9 mouse cellular contexts compared by ENCODE assay signal in the genomic region with DNA sequence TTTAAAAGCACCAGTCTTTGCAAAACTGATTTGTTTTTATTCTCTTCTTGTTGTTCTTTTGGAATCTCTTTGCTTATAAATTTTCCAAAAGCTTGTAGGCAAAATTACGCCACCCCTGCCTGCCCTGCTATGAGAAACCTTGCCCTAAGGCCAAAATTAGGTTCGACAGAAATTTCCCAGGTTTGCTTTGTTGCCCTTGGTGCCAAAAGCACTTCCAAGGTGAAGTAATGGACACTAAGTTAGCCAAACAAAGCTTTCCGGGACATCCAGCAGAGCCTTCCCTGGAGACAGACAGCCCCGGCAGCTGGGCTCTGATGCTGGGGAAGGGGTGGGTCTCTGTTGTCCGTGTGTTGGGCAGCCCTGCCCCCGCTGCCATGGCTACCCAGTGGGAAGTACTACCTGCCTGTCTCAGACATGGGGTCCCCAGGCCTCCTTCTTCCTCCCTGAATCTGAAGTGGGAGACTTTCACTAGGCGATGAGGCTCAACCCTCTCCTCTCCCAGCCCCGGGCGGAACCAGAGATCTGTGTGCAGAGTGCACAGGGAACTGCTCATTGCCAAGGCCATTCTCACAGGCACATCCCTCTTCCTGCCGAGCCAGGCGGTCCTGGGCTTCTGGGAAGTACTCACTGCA. TPM values are rescaled to one million over a fixed set of nuclear protein-coding genes. Genes with fewer than 3 reads are reported as not detected.
DNase-seq lines count a peak whose midpoint lies in the region; ATAC-seq lines count a peak whose summit lies in the region.
"Had no signal": no experiment of that assay in that cellular context is flagged by ENCODE, and none has a peak within 500 bp of the region (broad histone marks: within the 10 kb centered on the region; RNA-seq: fewer than 3 reads in every experiment).

No protein-coding gene starts in this region.

- DNase-seq in ovary, adult 18-20 months (ENCODE audit: low spot score), result peak; percentile 48
- DNase-seq in ovary, postnatal 14 days (ENCODE audit: low spot score), result no peak
- peak; percentile 43 for DNase-seq in gastrocnemius, postnatal 10 days
- DNase-seq in kidney, adult 18-20 months, result peak; percentile 54
- DNase-seq in lung, postnatal 4 days, result peak; percentile 48 to 67
- no peak for DNase-seq in right cerebral cortex, postnatal 36 days (ENCODE audit: low spot score in 2 of 2)
- no peak for DNase-seq in left cerebral cortex, adult 18-20 months (ENCODE audit: low spot score in 2 of 2)

- no peak for ATAC-seq in megakaryocyte, adult 5-6 weeks (ENCODE audit: poor library complexity, severe bottlenecking)

RNA-seq across cellular contexts. Expression of a gene that starts 3.6 kb away (rescaled TPM):
- total RNA-seq in gastrocnemius, postnatal 10 days (2021), result 10 to 100 TPM; 16.3 to 20.0 TPM
- total RNA-seq in megakaryocyte, adult 5-6 weeks (2015), result 0.21 and 0.33 TPM in 2 replicates
- total RNA-seq in megakaryocyte, adult 5-6 weeks (2017), result 0.11 TPM in 1 of 2 replicates, not detected in the other
- 10 to 100 TPM; 12.1 to 13.1 TPM for total RNA-seq in left cerebral cortex, adult 18-20 months (2021)
- total RNA-seq: hematopoietic stem cell, adult 5-6 weeks had no signal

RNA-seq across cellular contexts. Expression of a gene that starts 9.8 kb away (rescaled TPM):
- under 1 TPM; 0.16 to 0.23 TPM for total RNA-seq in gastrocnemius, postnatal 10 days (2021)
- total RNA-seq in megakaryocyte, adult 5-6 weeks (2015), result not detected in 2 replicates
- total RNA-seq in megakaryocyte, adult 5-6 weeks (2017), result not detected in 2 replicates
- 1 to 10 TPM in 1 of 2 experiments, under 1 TPM in 1; 0.75 to 1.6 TPM for total RNA-seq in left cerebral cortex, adult 18-20 months (2021)
- total RNA-seq: hematopoietic stem cell, adult 5-6 weeks had no signal

Comparison
In these comparisons a context has a peak if more than half of its experiments do, and no peak if none do; other contexts are left out.
1. DNase-seq: peak in ovary, adult 18-20 months (single experiment), gastrocnemius, postnatal 10 days (single experiment), kidney, adult 18-20 months (single experiment) and lung, postnatal 4 days (2 of 2); none in ovary, postnatal 14 days (single experiment), right cerebral cortex, postnatal 36 days (0 of 2) and left cerebral cortex, adult 18-20 months (0 of 2).
2. RNA of a gene that starts 3.6 kb away (total RNA-seq): 16.3 to 20.0 TPM in gastrocnemius, postnatal 10 days and 12.1 to 13.1 TPM in left cerebral cortex, adult 18-20 months; 0.11 to 0.33 TPM in megakaryocyte, adult 5-6 weeks; every median in the first group is over 4 times any median in the second.